Mouse (Mus musculus) E14TG2a.4 (cell line): ENCODE data around the gene Snx15.

Experiments used
- CTCF ChIP-seq: conservative IDR thresholded peaks from 2 replicates; pipeline ENCODE4 v1.5.1; 2014; ENCODE audit warnings: low read length
- NANOG ChIP-seq: IDR thresholded peaks from 2 replicates; pipeline ENCODE4 v1.6.1; 2014; ENCODE audit warnings: borderline replicate concordance, low read length, mixed read lengths
- POU5F1 ChIP-seq: IDR thresholded peaks from 2 replicates; pipeline ENCODE4 v1.6.1; 2014; ENCODE audit warnings: low read length, borderline replicate concordance

GRCm38 (mm10) chr19:6171215-6171614 is 43.1 kb upstream of the Snx15 start:
- TF ChIP-seq CTCF, result no peak
- TF ChIP-seq NANOG, result no peak
- TF ChIP-seq POU5F1, result no peak
